Mouse (Mus musculus) lung, adult 2 months (tissue): Measurements from ENCODE around the gene 1700015F17Rik. TPM values are rescaled to one million over a fixed set of nuclear protein-coding genes. Genes with fewer than 3 reads are reported as not detected.

Experiments used
- DNase-seq: peaks from one replicate; pipeline ENCODE4 v3.0.0; 2022
- H3K4me1 ChIP-seq: fragments of 200-500 bp; 2 replicates; pipeline ENCODE4 v1.6.1; 2011; ENCODE audit warnings: low read length; ENCODE audit not compliant: control insufficient read depth, insufficient read depth
- H3K4me3 ChIP-seq: fragments of 200-500 bp; replicated peaks from 2 replicates; pipeline ENCODE3; 2011; ENCODE audit warnings: low read depth, mild to moderate bottlenecking, control low read depth, low read length; ENCODE audit errors: extremely low read depth
- CTCF ChIP-seq: fragments of 200-500 bp; IDR thresholded peaks from 2 replicates; pipeline ENCODE4 v1.5.1; 2011; ENCODE audit warnings: mild to moderate bottlenecking, low read length, control low read depth; ENCODE audit not compliant: insufficient read depth
- POLR2A ChIP-seq: fragments of 200-500 bp; IDR thresholded peaks from 2 replicates; pipeline ENCODE4 v1.6.1; 2011; ENCODE audit warnings: low read depth, mild to moderate bottlenecking, control low read depth, low read length, borderline replicate concordance; ENCODE audit errors: extremely low read depth
- WGBS: fragments of 180-500 bp; shearing (Covaris S2); methylation state at CpG from one replicate; pipeline ENCODE4 v1.1.7; 2018; 5-methylcytosine and 5-hydroxymethylcytosine counted together
- polyA plus RNA-seq: library from polyadenylated mRNA; depleted of rRNA; stranded (reverse); fragments of >200 nt; gene quantifications from 2 replicates; pipeline ENCODE4 v1.2.3, GENCODE M21; 2012

Gene 1700015F17Rik
- polyA plus RNA-seq, 1 experiment: not detected

DNA sequence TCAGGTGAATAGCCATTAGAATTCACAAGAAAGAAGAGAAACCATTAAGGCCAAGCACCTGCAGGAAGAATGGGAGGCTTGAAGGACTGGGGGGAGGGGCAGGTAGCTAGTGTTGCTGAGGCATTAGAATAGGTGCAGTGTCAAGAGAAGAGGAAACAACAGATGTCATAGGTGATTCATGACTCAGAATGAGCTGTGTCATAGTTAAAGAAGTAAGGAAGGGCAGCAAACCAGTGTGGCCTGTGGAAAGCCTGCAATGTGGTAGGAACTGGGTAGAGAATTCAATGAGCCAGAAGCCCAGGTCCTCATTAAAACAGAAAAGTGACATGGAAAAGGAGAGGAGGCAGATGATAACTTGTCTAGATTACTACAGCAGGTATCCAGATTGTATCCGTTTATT lies 13.7 kb downstream of the 1700015F17Rik start:
- TF ChIP-seq POLR2A (no peak), CTCF (no peak)
- DNase-seq: no peak
- 55% methylated on average over 1 of the region's 1 CpGs for WGBS
- Histone ChIP-seq H3K4me3 (no peak overlapping the region), H3K4me1 (no peaks in the 10 kb centered on the region)

DNA sequence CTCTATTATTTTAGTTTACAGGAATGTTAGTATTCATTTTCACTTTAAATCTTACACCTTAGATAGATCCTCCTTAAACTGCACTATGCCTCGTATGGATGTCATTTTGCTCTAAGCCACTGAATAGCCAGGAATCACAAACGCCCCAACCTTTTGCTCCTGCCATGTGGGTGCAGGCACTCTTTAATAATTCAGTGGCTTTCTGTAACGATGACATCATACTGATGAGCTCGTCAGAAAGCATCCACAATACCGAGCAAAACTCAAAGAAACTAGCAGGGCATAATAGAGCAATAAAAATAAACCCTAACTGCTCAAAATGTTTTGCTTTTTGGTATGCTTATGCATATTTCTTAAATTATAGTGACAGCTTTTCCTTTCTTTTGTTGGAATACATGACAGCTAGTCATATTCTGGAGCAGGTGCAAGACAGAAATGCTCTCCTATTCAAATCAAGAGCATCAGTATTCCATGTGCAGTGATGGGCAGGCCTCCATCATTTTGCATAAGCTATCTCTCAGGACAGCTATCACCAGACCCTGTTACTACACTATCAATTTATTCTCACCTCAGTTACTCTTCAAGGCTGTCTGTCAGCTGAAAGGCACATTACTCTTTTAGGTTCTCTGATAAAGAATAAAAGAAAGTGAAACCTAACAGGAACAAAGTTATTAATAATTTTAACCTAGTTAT lies 47.1 kb downstream of the 1700015F17Rik start:
- TF ChIP-seq CTCF (no peak), POLR2A (no peak)
- no peaks in the 10 kb centered on the region for H3K4me1 ChIP-seq
- H3K4me3 ChIP-seq: no peak overlapping the region
- 64% methylated on average over 5 of the region's 5 CpGs for WGBS
- no peak for DNase-seq

DNA sequence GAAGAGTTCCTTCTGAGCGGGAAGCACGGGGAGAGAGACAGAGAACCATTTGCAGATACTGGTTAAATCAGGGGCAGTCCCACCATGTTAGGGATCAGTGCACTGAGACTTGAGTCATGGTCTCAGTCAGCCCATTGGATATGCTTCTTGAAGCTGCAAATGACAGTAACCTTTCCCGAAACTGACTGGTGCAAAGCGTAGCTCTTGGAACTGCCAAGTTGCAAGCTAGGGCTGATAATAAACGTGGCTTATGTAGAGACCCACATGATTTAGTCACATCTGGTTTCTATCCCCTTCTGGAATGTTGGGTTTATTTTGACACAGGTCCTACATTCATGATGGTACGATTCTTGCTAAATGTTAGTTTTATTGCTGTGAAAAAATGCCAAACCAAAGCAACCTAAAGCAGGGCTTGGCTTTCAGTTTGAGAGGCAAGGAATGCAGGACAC lies 55.2 kb downstream of the 1700015F17Rik start:
- WGBS: 61% methylated on average over 6 of the region's 6 CpGs
- no peak overlapping the region for H3K4me3 ChIP-seq
- no peak for DNase-seq
- TF ChIP-seq POLR2A: no peak
- no peak for TF ChIP-seq CTCF
- H3K4me1 ChIP-seq: no peaks in the 10 kb centered on the region; the same call in none of the 2 replicates

- Histone ChIP-seq H3K4me3 (no peak overlapping the region), H3K4me1 (no peaks in the 10 kb centered on the region; the same call in none of the 2 replicates)
- TF ChIP-seq POLR2A (no peak), CTCF (no peak)
- WGBS: 79% methylated on average over 4 of the region's 4 CpGs
- no peak for DNase-seq
Observed at GRCm38 (mm10) chr5:5423081-5423480, 55.9 kb downstream of the 1700015F17Rik start.

DNA sequence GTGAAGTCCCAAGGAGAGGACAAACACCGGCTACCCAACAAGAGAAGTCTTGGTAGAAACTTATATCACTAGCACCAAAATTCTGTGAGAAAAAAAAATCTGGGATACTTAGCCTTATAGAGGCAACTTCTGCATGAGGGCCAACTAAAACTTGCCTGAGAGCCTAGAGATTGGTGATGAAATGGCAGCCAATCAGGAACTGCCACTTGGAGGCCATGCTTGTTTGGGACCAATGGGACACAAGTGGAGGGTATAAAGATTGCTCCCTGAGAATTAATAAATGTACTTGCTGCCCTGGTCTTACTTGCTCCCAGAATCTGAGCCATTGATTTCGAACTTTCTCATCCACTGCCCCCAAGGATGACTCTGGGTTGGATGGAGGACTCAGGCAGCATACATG lies 57.5 kb downstream of the 1700015F17Rik start:
- Histone ChIP-seq H3K4me3 (no peak overlapping the region), H3K4me1 (no peaks in the 10 kb centered on the region; the same call in none of the 2 replicates)
- WGBS: 92% methylated on average over 2 of the region's 2 CpGs
- no peak for TF ChIP-seq POLR2A
- TF ChIP-seq CTCF: no peak
- no peak for DNase-seq

DNA sequence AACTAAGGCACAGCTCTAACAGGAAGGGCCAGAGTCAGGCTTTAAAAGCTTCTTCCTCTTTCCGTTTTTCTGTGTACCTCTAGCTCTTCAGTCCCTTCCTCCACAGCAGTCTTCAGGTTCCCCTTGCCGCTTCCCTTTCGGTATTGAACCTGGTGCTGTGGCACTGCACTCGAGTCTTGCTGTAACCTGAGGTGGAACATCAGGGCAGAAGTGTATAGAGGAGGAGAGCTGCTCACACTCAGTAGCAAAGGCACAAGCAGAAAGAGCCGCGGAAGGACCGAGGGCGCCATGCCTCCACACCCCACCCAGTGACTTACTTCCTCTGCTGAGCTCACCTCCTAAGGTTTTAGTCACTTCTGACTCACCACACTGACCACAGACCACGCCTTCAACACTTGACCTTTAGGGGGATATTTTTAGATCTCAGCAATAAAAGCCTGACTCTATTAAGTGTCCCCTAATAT lies 58.9 kb downstream of the 1700015F17Rik start, which contains the start of gene Cdk14:
TSS of gene Cdk14 (minus strand) at position 321 of the 464 bp plus-strand sequence.
- TF ChIP-seq POLR2A: peak; percentile 20; the same call in 1 of the 2 replicates
- TF ChIP-seq CTCF: no peak
- WGBS: 80% methylated on average over 9 of the region's 9 CpGs
- peak; percentile 23 for DNase-seq
- peak within 1 kb of the TSS; percentile 54 for H3K4me3 ChIP-seq
- H3K4me1 ChIP-seq: no peaks in the 10 kb centered on the region; the same call in none of the 2 replicates

DNA sequence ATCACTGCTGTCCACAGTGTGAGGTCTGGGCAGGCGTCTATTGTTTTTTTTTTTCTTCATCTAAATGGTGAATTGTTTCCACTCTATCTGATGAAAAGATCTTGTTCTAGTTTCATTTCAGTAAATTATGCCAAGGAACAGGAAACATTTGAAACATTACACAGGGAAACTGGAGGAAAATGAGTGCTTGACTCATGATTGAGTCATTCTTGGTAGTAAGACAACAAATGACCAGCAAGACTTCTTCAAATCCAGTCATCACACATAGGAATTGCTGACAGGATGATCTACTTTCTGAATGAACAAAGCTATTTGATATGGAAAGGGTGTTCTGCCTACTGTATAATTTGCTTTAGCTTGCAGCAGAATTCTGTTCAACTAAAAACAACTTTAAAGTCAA lies 59.7 kb downstream of the 1700015F17Rik start:
- WGBS: 41% methylated on average over 1 of the region's 1 CpGs
- H3K4me3 ChIP-seq: no peak overlapping the region
- DNase-seq: no peak
- H3K4me1 ChIP-seq: no peaks in the 10 kb centered on the region; the same call in none of the 2 replicates
- TF ChIP-seq CTCF: no peak
- TF ChIP-seq POLR2A: no peak

- H3K4me3 ChIP-seq: no peak overlapping the region
- 51% methylated on average over 3 of the region's 3 CpGs for WGBS
- no peak for DNase-seq
- TF ChIP-seq POLR2A (no peak), CTCF (no peak)
- H3K4me1 ChIP-seq: no peaks in the 10 kb centered on the region; the same call in none of the 2 replicates
Observed at GRCm38 (mm10) chr5:5414835-5415234, 64.1 kb downstream of the 1700015F17Rik start.

- TF ChIP-seq POLR2A: no peak
- TF ChIP-seq CTCF: no peak
- H3K4me1 ChIP-seq: no peaks in the 10 kb centered on the region
- DNase-seq: no peak
- 82% methylated on average over 2 of the region's 2 CpGs for WGBS
- no peak overlapping the region for H3K4me3 ChIP-seq
Observed at GRCm38 (mm10) chr5:5411886-5412285, 67.1 kb downstream of the 1700015F17Rik start.

GRCm38 (mm10) chr5:5401986-5402385 lies 77.0 kb downstream of the 1700015F17Rik start:
- no peak for TF ChIP-seq CTCF
- TF ChIP-seq POLR2A: no peak
- no peak for DNase-seq
- no peak overlapping the region for H3K4me3 ChIP-seq
- H3K4me1 ChIP-seq: no peaks in the 10 kb centered on the region
- WGBS: 69% methylated on average over 4 of the region's 4 CpGs
